Mouse (Mus musculus): ENCODE measurements around the gene Phactr1. TPM values are rescaled to one million over a fixed set of nuclear protein-coding genes. Genes with fewer than 3 reads are reported as not detected.
A peak's percentile ranks its signal among the peaks of the same experiment; 100 is the strongest.

The Phactr1 gene
- polyA plus RNA-seq, 1 experiment from 2014 or later, result 41.1 TPM

DNA sequence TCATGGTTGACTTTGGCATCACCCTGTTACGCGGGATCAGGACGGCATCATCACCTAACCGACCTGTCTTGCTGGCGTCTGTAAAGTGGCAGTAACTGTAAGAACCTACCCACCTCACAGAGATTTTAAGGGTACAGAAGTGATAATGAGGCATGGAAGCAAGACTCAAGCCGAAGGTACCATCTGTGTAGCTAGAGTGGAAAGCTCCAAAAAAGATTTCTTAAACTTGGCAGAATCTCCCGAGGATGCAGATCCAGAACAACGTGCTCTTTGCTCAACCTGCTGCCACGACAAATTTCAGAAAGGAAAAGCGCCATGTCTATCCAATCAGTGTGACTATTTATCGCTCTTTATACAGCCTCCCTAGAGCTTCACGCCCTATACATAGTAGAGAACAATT, 214.2 kb downstream of the Phactr1 start:
- WGBS, result 94% methylated on average over 12 of the region's 12 CpGs
- H3K36me3 ChIP-seq (ENCODE audit: control insufficient read depth, insufficient read depth, low read length), result no peaks in the 10 kb centered on the region
- no peaks in the 10 kb centered on the region for H3K4me1 ChIP-seq (ENCODE audit: control insufficient read depth, insufficient read depth, low read length)
- H3K4me2 ChIP-seq (ENCODE audit: low read depth), result no peak overlapping the region
- H3K9ac ChIP-seq (ENCODE audit: low read length), result no peak overlapping the region
- no peak for ATAC-seq (ENCODE audit: insufficient read depth, low FRiP score, low TSS enrichment)
- H3K9me3 ChIP-seq (ENCODE audit: control insufficient read depth, low read length), result no peaks in the 10 kb centered on the region
- no peak overlapping the region for H3K27ac ChIP-seq (ENCODE audit: low read depth, low read length)
- no peak overlapping the region for H3K4me3 ChIP-seq (ENCODE audit: low read depth, low read length)
- no peaks in the 10 kb centered on the region for H3K27me3 ChIP-seq (ENCODE audit: control insufficient read depth, insufficient read depth, low read length)
- no peak for DNase-seq (ENCODE audit: low spot score)

DNA sequence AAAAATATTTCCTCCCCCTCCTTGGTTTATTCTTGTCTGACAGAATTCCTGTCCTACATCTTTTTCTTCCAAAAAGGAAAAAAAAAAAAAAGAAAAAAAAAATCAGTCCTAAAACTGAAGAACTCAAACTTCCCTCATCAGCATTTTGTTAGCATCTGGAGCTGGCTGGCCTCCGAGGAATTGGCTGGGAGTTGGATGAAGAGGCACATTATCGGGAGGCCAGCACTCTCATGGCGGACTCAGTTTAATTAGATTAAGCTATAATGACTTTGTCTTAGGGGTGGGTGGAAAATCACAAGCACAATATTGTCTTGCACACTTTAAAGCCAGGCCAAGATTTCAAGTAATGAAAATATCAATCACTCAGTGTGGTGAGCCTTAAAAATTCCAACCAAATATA, 215.6 kb downstream of the Phactr1 start:
- DNase-seq (ENCODE audit: low spot score), result no peak
- Histone ChIP-seq H3K27ac (ENCODE audit: low read depth, low read length) (no peak overlapping the region), H3K9me3 (ENCODE audit: control insufficient read depth, low read length) (no peaks in the 10 kb centered on the region), H3K4me3 (ENCODE audit: low read depth, low read length) (no peak overlapping the region), H3K4me2 (ENCODE audit: low read depth) (no peak overlapping the region), H3K27me3 (ENCODE audit: control insufficient read depth, insufficient read depth, low read length) (no peaks in the 10 kb centered on the region), H3K4me1 (ENCODE audit: control insufficient read depth, insufficient read depth, low read length) (no peaks in the 10 kb centered on the region), H3K9ac (ENCODE audit: low read length) (no peak overlapping the region), H3K36me3 (ENCODE audit: control insufficient read depth, insufficient read depth, low read length) (no peaks in the 10 kb centered on the region)
- ATAC-seq (ENCODE audit: insufficient read depth, low FRiP score, low TSS enrichment), result no peak
- 89% methylated on average over 3 of the region's 3 CpGs for WGBS

DNA sequence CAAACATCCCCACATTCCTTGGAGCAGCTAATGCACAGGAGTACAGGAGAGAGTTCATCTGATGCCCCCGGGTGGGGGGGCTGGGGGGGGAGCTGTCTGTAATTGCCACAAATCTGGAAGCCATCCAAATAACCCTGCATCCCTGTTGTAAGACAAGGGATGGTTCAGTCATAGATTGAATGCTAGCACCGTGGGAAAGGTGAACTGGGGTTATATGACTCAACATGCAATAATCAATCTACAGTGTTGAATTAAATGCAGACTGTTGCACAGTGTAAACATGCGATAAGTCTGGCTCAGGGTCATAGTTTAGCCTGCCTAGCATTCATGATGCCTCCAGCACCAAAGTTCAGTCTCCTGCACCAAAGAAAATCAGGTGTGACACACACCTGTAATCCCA, 219.2 kb downstream of the Phactr1 start:
- H3K4me1 ChIP-seq (ENCODE audit: control insufficient read depth, insufficient read depth, low read length), result no peaks in the 10 kb centered on the region
- no peaks in the 10 kb centered on the region for H3K9me3 ChIP-seq (ENCODE audit: control insufficient read depth, low read length)
- 79% methylated on average over 3 of the region's 3 CpGs for WGBS
- H3K4me2 ChIP-seq (ENCODE audit: low read depth), result no peak overlapping the region
- ATAC-seq (ENCODE audit: insufficient read depth, low FRiP score, low TSS enrichment) (no peak), DNase-seq (ENCODE audit: low spot score) (no peak)
- H3K36me3 ChIP-seq (ENCODE audit: control insufficient read depth, insufficient read depth, low read length), result no peaks in the 10 kb centered on the region
- H3K4me3 ChIP-seq (ENCODE audit: low read depth, low read length), result no peak overlapping the region
- H3K27ac ChIP-seq (ENCODE audit: low read depth, low read length), result no peak overlapping the region
- H3K9ac ChIP-seq (ENCODE audit: low read length), result no peak overlapping the region
- no peaks in the 10 kb centered on the region for H3K27me3 ChIP-seq (ENCODE audit: control insufficient read depth, insufficient read depth, low read length)

DNA sequence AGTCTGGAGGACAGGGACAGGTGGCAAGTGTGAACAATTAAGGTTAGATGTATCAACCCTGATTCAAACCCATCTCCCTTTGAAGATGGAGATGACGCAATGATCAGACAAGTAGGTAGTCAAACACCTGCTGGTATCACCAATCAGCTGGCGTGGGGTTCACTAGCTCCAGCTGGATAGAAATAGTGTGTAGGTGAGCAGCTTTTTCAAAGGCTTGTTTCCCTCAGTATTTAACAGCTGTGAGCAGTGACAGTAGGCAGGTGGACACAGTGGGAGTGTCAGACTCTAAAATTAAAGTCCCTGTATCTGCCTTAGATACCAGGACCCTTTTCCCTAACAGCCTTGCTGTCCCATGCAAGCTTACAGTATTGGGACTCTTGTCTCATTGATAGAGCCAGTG, 221.4 kb downstream of the Phactr1 start:
- no peak overlapping the region for H3K4me3 ChIP-seq (ENCODE audit: low read depth, low read length)
- no peaks in the 10 kb centered on the region for H3K9me3 ChIP-seq (ENCODE audit: control insufficient read depth, low read length)
- no peaks in the 10 kb centered on the region for H3K36me3 ChIP-seq (ENCODE audit: control insufficient read depth, insufficient read depth, low read length)
- H3K4me1 ChIP-seq (ENCODE audit: control insufficient read depth, insufficient read depth, low read length), result no peaks in the 10 kb centered on the region; the same call in 1 of the 2 replicates
- WGBS, result 89% methylated on average over 2 of the region's 2 CpGs
- ATAC-seq (ENCODE audit: insufficient read depth, low FRiP score, low TSS enrichment) (no peak), DNase-seq (ENCODE audit: low spot score) (no peak)
- H3K9ac ChIP-seq (ENCODE audit: low read length), result no peak overlapping the region
- no peak overlapping the region for H3K27ac ChIP-seq (ENCODE audit: low read depth, low read length)
- no peaks in the 10 kb centered on the region for H3K27me3 ChIP-seq (ENCODE audit: control insufficient read depth, insufficient read depth, low read length)
- no peak overlapping the region for H3K4me2 ChIP-seq (ENCODE audit: low read depth)

DNA sequence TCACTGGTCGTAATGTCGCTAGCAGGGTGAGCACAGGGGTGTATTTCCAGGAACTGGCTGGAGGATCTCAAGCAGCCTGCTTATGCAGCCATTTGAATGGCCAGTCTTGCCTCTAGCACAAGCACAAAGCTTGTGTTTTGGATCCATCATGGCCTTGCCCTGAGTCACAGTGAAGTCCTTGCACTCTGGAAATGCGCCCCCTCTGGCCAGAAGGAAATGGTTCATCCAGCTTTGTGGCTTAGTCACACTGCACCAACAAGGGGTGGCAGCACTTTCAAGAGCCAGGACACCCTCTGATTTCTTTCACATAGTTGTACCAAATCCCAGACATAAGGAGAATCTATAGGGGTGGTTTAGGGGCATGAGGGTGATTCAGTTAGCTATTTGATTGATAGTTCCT, 222.4 kb downstream of the Phactr1 start:
- WGBS, result 92% methylated on average over 3 of the region's 3 CpGs
- Histone ChIP-seq H3K4me2 (ENCODE audit: low read depth) (no peak overlapping the region), H3K27me3 (ENCODE audit: control insufficient read depth, insufficient read depth, low read length) (no peaks in the 10 kb centered on the region), H3K4me3 (ENCODE audit: low read depth, low read length) (no peak overlapping the region), H3K9ac (ENCODE audit: low read length) (no peak overlapping the region), H3K4me1 (ENCODE audit: control insufficient read depth, insufficient read depth, low read length) (no peaks in the 10 kb centered on the region; the same call in 1 of the 2 replicates), H3K9me3 (ENCODE audit: control insufficient read depth, low read length) (no peaks in the 10 kb centered on the region), H3K36me3 (ENCODE audit: control insufficient read depth, insufficient read depth, low read length) (no peaks in the 10 kb centered on the region), H3K27ac (ENCODE audit: low read depth, low read length) (no peak overlapping the region)
- DNase-seq (ENCODE audit: low spot score), result no peak
- no peak for ATAC-seq (ENCODE audit: insufficient read depth, low FRiP score, low TSS enrichment)

DNA sequence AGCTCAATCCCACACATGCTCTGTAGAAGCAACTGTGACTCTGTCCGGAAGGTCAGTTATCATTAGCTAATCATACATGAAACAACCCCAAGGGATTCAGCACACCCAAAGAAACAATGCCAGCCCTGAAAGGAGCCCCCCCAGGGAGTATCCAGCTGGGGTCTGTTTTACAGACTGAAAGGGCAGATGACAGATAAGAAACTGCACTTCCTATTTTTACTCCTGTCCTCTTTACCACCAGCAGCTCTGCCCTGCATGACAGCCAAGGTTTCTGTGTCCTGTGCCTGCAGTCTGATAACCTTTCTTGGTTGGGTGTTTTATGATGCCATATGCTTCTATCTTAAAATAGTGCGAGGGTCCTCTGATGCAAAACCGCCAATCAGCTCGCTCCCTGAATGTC, 225.4 kb downstream of the Phactr1 start:
- H3K4me1 ChIP-seq (ENCODE audit: control insufficient read depth, insufficient read depth, low read length), result no peaks in the 10 kb centered on the region; the same call in 1 of the 2 replicates
- H3K9ac ChIP-seq (ENCODE audit: low read length), result no peak overlapping the region
- no peaks in the 10 kb centered on the region for H3K9me3 ChIP-seq (ENCODE audit: control insufficient read depth, low read length)
- no peak overlapping the region for H3K4me3 ChIP-seq (ENCODE audit: low read depth, low read length)
- 81% methylated on average over 4 of the region's 4 CpGs for WGBS
- no peaks in the 10 kb centered on the region for H3K36me3 ChIP-seq (ENCODE audit: control insufficient read depth, insufficient read depth, low read length)
- no peak overlapping the region for H3K27ac ChIP-seq (ENCODE audit: low read depth, low read length)
- ATAC-seq (ENCODE audit: insufficient read depth, low FRiP score, low TSS enrichment) (no peak), DNase-seq (ENCODE audit: low spot score) (no peak)
- H3K27me3 ChIP-seq (ENCODE audit: control insufficient read depth, insufficient read depth, low read length), result no peaks in the 10 kb centered on the region
- no peak overlapping the region for H3K4me2 ChIP-seq (ENCODE audit: low read depth)

DNA sequence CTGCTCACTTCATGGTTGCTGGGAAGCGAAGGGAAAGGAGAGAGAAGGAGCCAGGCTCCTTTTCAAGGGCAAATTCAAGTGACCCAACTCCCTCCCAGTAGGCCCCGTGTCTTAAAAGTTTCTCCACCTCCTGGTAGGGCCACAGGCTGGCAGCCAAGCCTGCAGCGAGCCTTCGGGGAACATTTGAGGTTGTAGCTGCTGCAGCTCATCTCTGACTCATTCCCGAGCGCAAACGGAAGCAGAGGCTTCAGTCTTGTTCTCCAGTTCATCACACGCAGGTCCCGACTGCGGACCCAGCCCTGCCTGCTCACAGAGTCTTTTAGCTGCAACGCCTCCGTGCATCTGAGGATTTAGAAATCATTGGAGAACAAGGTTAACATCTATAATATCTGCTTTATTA, 226.6 kb downstream of the Phactr1 start:
- DNase-seq (ENCODE audit: low spot score), result no peak
- Histone ChIP-seq H3K4me1 (ENCODE audit: control insufficient read depth, insufficient read depth, low read length) (no peaks in the 10 kb centered on the region; the same call in 1 of the 2 replicates), H3K27ac (ENCODE audit: low read depth, low read length) (no peak overlapping the region), H3K9me3 (ENCODE audit: control insufficient read depth, low read length) (no peaks in the 10 kb centered on the region), H3K4me2 (ENCODE audit: low read depth) (no peak overlapping the region), H3K9ac (ENCODE audit: low read length) (no peak overlapping the region), H3K27me3 (ENCODE audit: control insufficient read depth, insufficient read depth, low read length) (no peaks in the 10 kb centered on the region), H3K4me3 (ENCODE audit: low read depth, low read length) (no peak overlapping the region), H3K36me3 (ENCODE audit: control insufficient read depth, insufficient read depth, low read length) (no peaks in the 10 kb centered on the region)
- ATAC-seq (ENCODE audit: insufficient read depth, low FRiP score, low TSS enrichment), result no peak
- 88% methylated on average over 12 of the region's 12 CpGs for WGBS

DNA sequence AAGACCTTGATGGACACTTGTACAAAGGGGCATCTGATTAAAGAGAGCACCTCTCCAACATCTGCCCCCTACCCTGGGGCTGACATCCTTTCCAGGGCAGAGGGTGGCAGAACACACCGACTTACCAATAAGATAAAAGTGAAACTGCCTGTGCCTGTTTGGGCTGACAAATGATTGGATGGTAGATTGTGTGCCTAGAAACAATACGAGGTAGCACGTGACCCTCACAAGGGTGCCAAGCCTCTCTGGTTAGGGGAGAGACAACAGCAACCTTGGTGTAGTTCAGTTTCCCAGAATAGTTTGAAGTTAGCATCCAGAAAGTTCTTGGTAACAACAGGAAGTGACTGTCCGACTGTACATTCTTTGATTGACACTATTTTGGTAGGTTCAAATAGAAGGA, 234.7 kb downstream of the Phactr1 start:
- Histone ChIP-seq H3K4me3 (ENCODE audit: low read depth, low read length) (no peak overlapping the region), H3K27ac (ENCODE audit: low read depth, low read length) (no peak overlapping the region), H3K4me2 (ENCODE audit: low read depth) (no peak overlapping the region), H3K9me3 (ENCODE audit: control insufficient read depth, low read length) (no peaks in the 10 kb centered on the region), H3K9ac (ENCODE audit: low read length) (no peak overlapping the region), H3K27me3 (ENCODE audit: control insufficient read depth, insufficient read depth, low read length) (0 out of 2 replicates have a peak, but pooled peaks cover 2% of the 10 kb centered on the region), H3K4me1 (ENCODE audit: control insufficient read depth, insufficient read depth, low read length) (peaks cover 6% of the 10 kb centered on the region), H3K36me3 (ENCODE audit: control insufficient read depth, insufficient read depth, low read length) (no peaks in the 10 kb centered on the region)
- 76% methylated on average over 4 of the region's 4 CpGs for WGBS
- no peak for DNase-seq (ENCODE audit: low spot score)
- ATAC-seq (ENCODE audit: insufficient read depth, low FRiP score, low TSS enrichment), result no peak

DNA sequence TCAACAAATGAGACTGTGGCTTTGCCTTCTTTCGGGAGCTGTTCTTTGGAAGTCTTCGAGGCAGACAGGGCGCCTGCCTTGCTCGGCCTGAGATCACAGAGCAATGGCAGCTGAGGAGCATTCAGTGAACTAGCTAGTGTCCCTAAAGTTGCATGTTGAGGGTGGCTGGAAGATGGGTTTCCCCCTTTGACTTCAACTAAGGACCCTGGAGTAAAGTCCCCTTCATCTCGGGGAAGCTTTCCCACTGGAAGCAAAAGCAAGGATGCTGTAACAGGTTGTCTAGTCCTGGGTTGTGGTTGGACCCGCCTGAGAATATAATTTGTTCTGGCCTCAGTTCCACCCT, 235.4 kb downstream of the Phactr1 start:
- no peak overlapping the region for H3K9ac ChIP-seq (ENCODE audit: low read length)
- H3K4me1 ChIP-seq (ENCODE audit: control insufficient read depth, insufficient read depth, low read length), result peaks cover 6% of the 10 kb centered on the region
- WGBS, result 17% methylated on average over 6 of the region's 6 CpGs
- H3K27ac ChIP-seq (ENCODE audit: low read depth, low read length), result no peak overlapping the region
- H3K36me3 ChIP-seq (ENCODE audit: control insufficient read depth, insufficient read depth, low read length), result no peaks in the 10 kb centered on the region
- peak overlapping the region; percentile 99 for H3K4me2 ChIP-seq (ENCODE audit: low read depth)
- DNase-seq (ENCODE audit: low spot score) (no peak), ATAC-seq (ENCODE audit: insufficient read depth, low FRiP score, low TSS enrichment) (peak; percentile 27; the same call in 1 of the 2 replicates)
- H3K9me3 ChIP-seq (ENCODE audit: control insufficient read depth, low read length), result no peaks in the 10 kb centered on the region
- H3K27me3 ChIP-seq (ENCODE audit: control insufficient read depth, insufficient read depth, low read length), result 0 out of 2 replicates have a peak, but pooled peaks cover 2% of the 10 kb centered on the region
- peak overlapping the region; percentile 61 for H3K4me3 ChIP-seq (ENCODE audit: low read depth, low read length)
